Mouse (Mus musculus) bone marrow macrophage, adult 2 months (primary cell): ENCODE measurements around the gene Trappc4.

Experiments used
- CTCF ChIP-seq: IDR thresholded peaks from 2 replicates; pipeline ENCODE4 v1.5.1; 2012; ENCODE audit warnings: low read depth, mild to moderate bottlenecking, low read length, moderate library complexity
- POLR2A ChIP-seq: IDR thresholded peaks from 2 replicates; pipeline ENCODE4 v1.6.1; 2012; ENCODE audit warnings: mild to moderate bottlenecking, low read depth, low read length, borderline replicate concordance

- TF ChIP-seq POLR2A (no peak), CTCF (no peak)
These were observed 34.0 kb downstream of the Trappc4 start for GRCm38 (mm10) chr9:44373386-44373785.
